Mouse (Mus musculus) activated CD4-positive, CD25-positive, alpha-beta regulatory T cell, adult 9 weeks (primary cell): Measurements from ENCODE around the gene Zfp715. TPM values are rescaled to one million over a fixed set of nuclear protein-coding genes. Genes with fewer than 3 reads are reported as not detected.

Source experiments
- polyA plus RNA-seq: library from polyadenylated mRNA; unstranded; fragments of 100-300 nt; shearing (Covaris generic); gene quantifications from one replicate; pipeline ENCODE4 v1.2.1, GENCODE M21; 2017

Gene Zfp715
- 24.8 TPM for polyA plus RNA-seq

DNA sequence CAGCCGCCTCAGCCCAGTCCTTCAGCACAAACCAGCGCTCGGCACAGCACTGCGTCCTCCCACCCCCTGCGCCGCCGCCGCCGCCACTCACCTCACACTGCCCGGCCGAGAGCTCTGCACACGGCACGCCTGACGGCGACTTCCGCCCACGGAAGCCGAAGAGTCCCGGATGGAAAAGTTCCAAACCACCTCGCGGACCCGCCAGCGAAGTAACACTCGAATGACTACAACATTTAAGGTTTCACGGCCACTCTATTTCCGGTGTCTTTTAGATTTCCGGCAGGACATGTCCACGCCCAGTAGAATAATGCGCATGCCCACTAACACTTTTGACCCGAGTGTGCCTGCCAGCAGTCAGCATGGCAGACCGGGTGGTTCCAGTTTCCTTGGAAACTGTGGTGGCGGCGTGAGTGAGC is at the start of gene Zfp715:
TSS of gene Zfp715 (minus strand) at position 282 of the 416 bp plus-strand sequence.

GRCm38 (mm10) chr7:43351154-43351553 is 38.1 kb upstream of the Zfp715 start, which contains the start of gene Siglecf:
Gene Siglecf (plus strand): TSS chr7:43351341.

Other genes starting within 250 kb of the Zfp715 start
- not detected for gene Zfp936, start 199.1 kb downstream of the Zfp715 start, polyA plus RNA-seq
- not detected for gene Siglecf, start 38.0 kb upstream of the Zfp715 start, polyA plus RNA-seq
- gene Siglecg, start 94.9 kb upstream of the Zfp715 start, polyA plus RNA-seq: 0.31 TPM
- gene Lim2, start 114.4 kb upstream of the Zfp715 start, polyA plus RNA-seq: not detected
- gene Nkg7, start 123.8 kb upstream of the Zfp715 start, polyA plus RNA-seq: 186 TPM
- not detected for gene Cldnd2, start 127.5 kb upstream of the Zfp715 start, polyA plus RNA-seq
- 153 TPM for gene Etfb, start 130.8 kb upstream of the Zfp715 start, polyA plus RNA-seq
- gene Gm45233, start 130.8 kb upstream of the Zfp715 start, polyA plus RNA-seq: not detected
- gene Vsig10l, start 149.9 kb upstream of the Zfp715 start, polyA plus RNA-seq: 3.5 TPM
- not detected for gene Iglon5, start 176.8 kb upstream of the Zfp715 start, polyA plus RNA-seq
- not detected for gene 4931406B18Rik, start 192.6 kb upstream of the Zfp715 start, polyA plus RNA-seq
- 0.29 TPM for gene Cd33, start 231.1 kb upstream of the Zfp715 start, polyA plus RNA-seq
- gene Zfp658, start 249.0 kb upstream of the Zfp715 start, polyA plus RNA-seq: 5.5 TPM